Mouse (Mus musculus): ENCODE data around the gene Cacng7. TPM values are rescaled to one million over a fixed set of nuclear protein-coding genes. Genes with fewer than 3 reads are reported as not detected.
"Not testable (repeated sequence)": the region's sequence is repeated elsewhere in the genome, so short reads cannot be mapped to it uniquely, and the experiment has no call there.

Cacng7 gene
- polyA plus RNA-seq, 1 experiment, result 0.72 TPM

DNA sequence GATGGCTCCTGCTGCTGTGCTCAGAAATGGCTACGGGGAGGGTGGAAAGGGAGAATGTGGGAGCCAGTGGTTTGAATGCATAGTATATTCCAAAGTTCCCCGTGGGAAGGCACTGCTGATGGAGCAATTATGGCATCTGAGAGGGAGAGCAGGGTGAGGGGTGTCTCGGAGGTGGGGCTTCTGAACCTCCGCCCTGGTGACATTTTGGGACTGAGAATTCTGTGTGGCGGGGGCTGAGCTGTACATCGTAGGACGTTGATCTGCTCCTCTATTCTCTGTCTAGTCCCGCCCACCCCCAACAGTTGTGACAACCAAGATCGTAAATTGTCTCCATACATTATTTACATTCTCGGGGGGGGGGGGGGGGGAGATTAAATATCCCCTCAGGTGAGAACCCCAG is 64.6 kb downstream of the Cacng7 start:
- no peaks in the 10 kb centered on the region for H3K27me3 ChIP-seq (ENCODE audit: control insufficient read depth, insufficient read depth, insufficient read length)
- H3K4me3 ChIP-seq, result no peak overlapping the region
- H3K36me3 ChIP-seq (ENCODE audit: control insufficient read depth, insufficient read depth), result no peaks in the 10 kb centered on the region
- H3K79me2 ChIP-seq (ENCODE audit: control insufficient read depth, insufficient read depth), result no peaks in the 10 kb centered on the region
- H3K4me2 ChIP-seq (ENCODE audit: low read depth), result no peak overlapping the region
- TF ChIP-seq USF1 (IDR thresholded peaks at IDR 0.05; ENCODE audit: low read depth) (no peak), TCF12 (IDR thresholded peaks at IDR 0.05; ENCODE audit: insufficient read depth, poor library complexity, severe bottlenecking) (no peak), MAX (IDR thresholded peaks at IDR 0.05; ENCODE audit: low read depth) (no peak), MYOD1 (IDR thresholded peaks at IDR 0.05; ENCODE audit: control insufficient read depth in 1 of 3, insufficient read length in 2 of 3, low read depth in 2 of 3) (no peak), MYOG (IDR thresholded peaks at IDR 0.05; ENCODE audit: control insufficient read depth in 1 of 3, insufficient read depth in 1 of 3, insufficient read length in 2 of 3, low read depth in 2 of 3) (no peak), CEBPB (IDR thresholded peaks at IDR 0.05; ENCODE audit: insufficient read depth, poor library complexity, severe bottlenecking) (no peak), TCF3 (IDR thresholded peaks at IDR 0.05; ENCODE audit: insufficient read length, low read depth) (no peak), E2F4 (IDR thresholded peaks at IDR 0.05; ENCODE audit: insufficient read depth) (no peak), SRF (IDR thresholded peaks at IDR 0.05; ENCODE audit: control insufficient read depth, insufficient read length, low read depth) (no peak), POLR2AphosphoS2 (IDR thresholded peaks at IDR 0.05; ENCODE audit: insufficient read length, low read depth) (no peak), REST (IDR thresholded peaks at IDR 0.05; ENCODE audit: insufficient read depth, insufficient read length) (no peak), POLR2A (IDR thresholded peaks at IDR 0.05; ENCODE audit: insufficient read length, low read depth) (no peak)
- H3ac ChIP-seq (ENCODE audit: control insufficient read depth, insufficient read length), result no peak overlapping the region

DNA sequence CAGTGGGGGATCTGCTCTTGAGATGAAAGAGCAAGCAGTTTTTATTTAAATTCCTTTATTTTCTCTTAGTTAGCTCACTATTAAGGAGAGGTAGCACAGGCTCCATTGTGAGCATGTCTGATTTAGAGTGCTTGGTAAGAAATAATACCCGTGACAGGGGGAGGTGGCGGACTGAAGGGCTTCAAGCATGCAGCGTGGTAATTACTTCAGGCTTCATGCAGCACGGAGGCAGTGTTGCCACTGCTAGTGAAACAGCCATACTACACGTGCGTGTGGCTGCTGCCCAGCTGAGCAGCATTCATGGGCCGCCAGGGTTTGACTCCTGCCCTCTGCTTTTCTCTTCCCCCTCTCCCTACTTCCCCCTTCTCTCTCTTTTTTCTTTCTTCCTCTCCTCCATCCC is 65.0 kb downstream of the Cacng7 start:
- Histone ChIP-seq H3K79me2 (ENCODE audit: control insufficient read depth, insufficient read depth) (no peaks in the 10 kb centered on the region), H3K4me2 (ENCODE audit: low read depth) (no peak overlapping the region), H3ac (ENCODE audit: control insufficient read depth, insufficient read length) (no peak overlapping the region), H3K36me3 (ENCODE audit: control insufficient read depth, insufficient read depth) (no peaks in the 10 kb centered on the region), H3K4me3 (no peak overlapping the region), H3K27me3 (ENCODE audit: control insufficient read depth, insufficient read depth, insufficient read length) (no peaks in the 10 kb centered on the region)
- TF ChIP-seq SRF (IDR thresholded peaks at IDR 0.05; ENCODE audit: control insufficient read depth, insufficient read length, low read depth) (no peak), MAX (IDR thresholded peaks at IDR 0.05; ENCODE audit: low read depth) (no peak), MYOG (IDR thresholded peaks at IDR 0.05; ENCODE audit: control insufficient read depth in 1 of 3, insufficient read depth in 1 of 3, insufficient read length in 2 of 3, low read depth in 2 of 3) (no peak), POLR2AphosphoS2 (IDR thresholded peaks at IDR 0.05; ENCODE audit: insufficient read length, low read depth) (no peak), TCF12 (IDR thresholded peaks at IDR 0.05; ENCODE audit: insufficient read depth, poor library complexity, severe bottlenecking) (no peak), TCF3 (IDR thresholded peaks at IDR 0.05; ENCODE audit: insufficient read length, low read depth) (no peak), POLR2A (IDR thresholded peaks at IDR 0.05; ENCODE audit: insufficient read length, low read depth) (no peak), REST (IDR thresholded peaks at IDR 0.05; ENCODE audit: insufficient read depth, insufficient read length) (no peak), MYOD1 (IDR thresholded peaks at IDR 0.05; ENCODE audit: control insufficient read depth in 1 of 3, insufficient read length in 2 of 3, low read depth in 2 of 3) (no peak), CEBPB (IDR thresholded peaks at IDR 0.05; ENCODE audit: insufficient read depth, poor library complexity, severe bottlenecking) (no peak), USF1 (IDR thresholded peaks at IDR 0.05; ENCODE audit: low read depth) (no peak), E2F4 (IDR thresholded peaks at IDR 0.05; ENCODE audit: insufficient read depth) (no peak)

- H3ac ChIP-seq (ENCODE audit: control insufficient read depth, insufficient read length); H3K27me3 ChIP-seq (ENCODE audit: control insufficient read depth, insufficient read depth, insufficient read length); H3K36me3 ChIP-seq (ENCODE audit: control insufficient read depth, insufficient read depth); H3K79me2 ChIP-seq (ENCODE audit: control insufficient read depth, insufficient read depth); H3K4me3 ChIP-seq; H3K4me2 ChIP-seq (ENCODE audit: low read depth): not testable (repeated sequence)
These were observed 65.6 kb downstream of the Cacng7 start for GRCm38 (mm10) chr7:3398363-3398762.

- H3K36me3 ChIP-seq (ENCODE audit: control insufficient read depth, insufficient read depth), result no peaks in the 10 kb centered on the region
- no peak overlapping the region for H3K4me2 ChIP-seq (ENCODE audit: low read depth)
- no peaks in the 10 kb centered on the region for H3K27me3 ChIP-seq (ENCODE audit: control insufficient read depth, insufficient read depth, insufficient read length)
- TF ChIP-seq POLR2AphosphoS2 (IDR thresholded peaks at IDR 0.05; ENCODE audit: insufficient read length, low read depth), result no peak
- TF ChIP-seq MYOG (IDR thresholded peaks at IDR 0.05; ENCODE audit: control insufficient read depth in 1 of 3, insufficient read depth in 1 of 3, insufficient read length in 2 of 3, low read depth in 2 of 3), result no peak
- TF ChIP-seq REST (IDR thresholded peaks at IDR 0.05; ENCODE audit: insufficient read depth, insufficient read length), result no peak
- no peak for TF ChIP-seq TCF12 (IDR thresholded peaks at IDR 0.05; ENCODE audit: insufficient read depth, poor library complexity, severe bottlenecking)
- TF ChIP-seq USF1 (IDR thresholded peaks at IDR 0.05; ENCODE audit: low read depth), result no peak
- TF ChIP-seq CEBPB (IDR thresholded peaks at IDR 0.05; ENCODE audit: insufficient read depth, poor library complexity, severe bottlenecking), result no peak
- no peak for TF ChIP-seq SRF (IDR thresholded peaks at IDR 0.05; ENCODE audit: control insufficient read depth, insufficient read length, low read depth)
- no peak for TF ChIP-seq E2F4 (IDR thresholded peaks at IDR 0.05; ENCODE audit: insufficient read depth)
- TF ChIP-seq POLR2A (IDR thresholded peaks at IDR 0.05; ENCODE audit: insufficient read length, low read depth), result no peak
- no peaks in the 10 kb centered on the region for H3K79me2 ChIP-seq (ENCODE audit: control insufficient read depth, insufficient read depth)
- no peak overlapping the region for H3ac ChIP-seq (ENCODE audit: control insufficient read depth, insufficient read length)
- H3K4me3 ChIP-seq, result no peak overlapping the region
These were observed 67.2 kb downstream of the Cacng7 start for GRCm38 (mm10) chr7:3399937-3400336.

DNA sequence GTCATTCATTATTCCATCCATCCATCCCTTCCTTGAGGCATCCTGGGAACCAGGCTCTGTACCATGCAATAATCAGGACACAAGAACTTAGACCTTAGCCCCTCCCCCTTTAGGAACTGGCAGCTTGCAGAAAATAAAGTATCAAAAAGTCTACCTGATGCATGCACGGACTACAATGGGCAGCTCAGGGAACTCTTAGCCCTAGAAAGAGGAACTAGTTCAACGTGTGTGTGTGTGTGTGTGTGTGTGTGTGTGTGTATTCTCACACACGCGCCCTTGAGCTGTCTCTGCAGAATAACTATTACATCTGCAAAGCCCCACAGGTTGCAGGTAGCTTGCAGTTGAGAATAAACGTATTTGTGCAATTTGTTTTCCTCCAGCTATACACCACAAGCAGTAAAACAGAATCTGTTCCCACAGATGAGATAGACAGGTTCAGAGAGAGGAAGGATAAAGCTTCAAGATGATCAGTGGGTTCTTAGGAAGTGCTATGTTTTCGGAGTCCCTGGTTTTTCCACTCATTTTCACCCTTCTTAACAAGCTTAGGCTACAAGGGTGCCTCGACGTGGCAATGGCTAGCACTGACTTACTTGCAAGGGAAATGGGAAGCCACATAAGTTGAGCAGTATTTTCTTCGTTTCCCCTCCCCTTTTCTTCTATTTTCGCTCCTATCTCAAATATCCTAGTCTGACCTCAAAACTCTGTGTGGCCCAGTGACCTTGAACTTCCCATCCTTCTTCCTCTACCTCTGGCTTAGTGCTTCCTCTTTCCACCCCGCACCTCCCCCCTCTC is 77.2 kb downstream of the Cacng7 start:
- Histone ChIP-seq H3K27me3 (ENCODE audit: control insufficient read depth, insufficient read depth, insufficient read length) (peaks cover 6% of the 10 kb centered on the region), H3K36me3 (ENCODE audit: control insufficient read depth, insufficient read depth) (no peaks in the 10 kb centered on the region), H3K4me3 (no peak overlapping the region), H3K4me2 (ENCODE audit: low read depth) (no peak overlapping the region), H3K79me2 (ENCODE audit: control insufficient read depth, insufficient read depth) (no peaks in the 10 kb centered on the region), H3ac (ENCODE audit: control insufficient read depth, insufficient read length) (no peak overlapping the region)
- no peak for TF ChIP-seq TCF12 (IDR thresholded peaks at IDR 0.05; ENCODE audit: insufficient read depth, poor library complexity, severe bottlenecking)
- TF ChIP-seq CEBPB (IDR thresholded peaks at IDR 0.05; ENCODE audit: insufficient read depth, poor library complexity, severe bottlenecking), result no peak
- no peak for TF ChIP-seq E2F4 (IDR thresholded peaks at IDR 0.05; ENCODE audit: insufficient read depth)
- TF ChIP-seq USF1 (IDR thresholded peaks at IDR 0.05; ENCODE audit: low read depth), result no peak
- no peak for TF ChIP-seq POLR2A (IDR thresholded peaks at IDR 0.05; ENCODE audit: insufficient read length, low read depth)
- no peak for TF ChIP-seq MAX (IDR thresholded peaks at IDR 0.05; ENCODE audit: low read depth)
- no peak for TF ChIP-seq MYOG (IDR thresholded peaks at IDR 0.05; ENCODE audit: control insufficient read depth in 1 of 3, insufficient read depth in 1 of 3, insufficient read length in 2 of 3, low read depth in 2 of 3)
- no peak for TF ChIP-seq POLR2AphosphoS2 (IDR thresholded peaks at IDR 0.05; ENCODE audit: insufficient read length, low read depth)
